Comparison of ENCODE assay signal across 18 mouse cellular contexts in the genomic region with DNA sequence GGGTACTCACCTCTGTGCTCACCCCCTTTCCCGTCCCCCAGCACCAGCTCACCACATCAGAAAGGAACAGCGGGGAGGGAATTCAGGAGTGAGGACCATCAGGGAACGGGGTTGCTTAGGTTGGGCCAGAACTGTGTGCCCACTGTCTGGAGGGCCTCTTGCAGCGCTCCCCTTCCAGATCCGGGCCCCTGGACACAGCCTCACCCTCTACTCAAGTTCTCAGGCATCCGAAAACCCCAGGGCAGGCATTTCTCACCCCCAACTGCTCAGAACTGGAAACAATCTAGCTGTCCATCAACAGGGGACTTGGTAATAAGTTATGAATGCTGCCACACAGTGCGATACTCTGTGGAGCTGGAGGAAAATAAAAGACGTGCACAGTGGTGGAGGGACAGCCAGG. TPM values are rescaled to one million over a fixed set of nuclear protein-coding genes. Genes with fewer than 3 reads are reported as not detected.
DNase-seq lines count a peak whose midpoint lies in the region; ATAC-seq lines count a peak whose summit lies in the region.
"Had no signal": no experiment of that assay in that cellular context is flagged by ENCODE, and none has a peak within 500 bp of the region (broad histone marks: within the 10 kb centered on the region; RNA-seq: fewer than 3 reads in every experiment).

No protein-coding gene starts in this region.

- H3K4me1 ChIP-seq in midbrain, embryonic 10.5 days: peaks cover 32% of the 10 kb centered on the region
- peaks cover 18% of the 10 kb centered on the region for H3K4me1 ChIP-seq in midbrain, embryonic 15.5 days
- H3K4me1 ChIP-seq in embryonic facial prominence, embryonic 14.5 days (ENCODE audit: control insufficient read depth, insufficient read depth, low read length): peaks cover 4% of the 10 kb centered on the region; the same call in 1 of the 2 replicates
- H3K4me1 ChIP-seq in hindbrain, embryonic 11.5 days (replicated peaks; ENCODE audit: control insufficient read depth, insufficient read depth, low read length): peaks cover 13% of the 10 kb centered on the region; the same call in 1 of the 2 replicates
- H3K4me1 ChIP-seq in midbrain, embryonic 14.5 days (ENCODE audit: control insufficient read depth, insufficient read depth, low read length): peaks cover 27% of the 10 kb centered on the region
- H3K4me1 ChIP-seq: liver, embryonic 12.5 days had no signal

- intact Hi-C loops in left cerebral cortex, postnatal 25 days (cut with DNase I): no loop called here

- H3K4me3 ChIP-seq in midbrain, embryonic 10.5 days: no peak overlapping the region
- no peak overlapping the region for H3K4me3 ChIP-seq in midbrain, embryonic 15.5 days
- no peak overlapping the region for H3K4me3 ChIP-seq in embryonic facial prominence, embryonic 14.5 days (ENCODE audit: low read depth, low read length)
- no peak overlapping the region for H3K4me3 ChIP-seq in hindbrain, embryonic 11.5 days (ENCODE audit: low read depth, low read length)
- no peak overlapping the region for H3K4me3 ChIP-seq in midbrain, embryonic 14.5 days (replicated peaks; ENCODE audit: low read depth, low read length)
- H3K4me3 ChIP-seq: liver, embryonic 12.5 days had no signal

- H3K27ac ChIP-seq in midbrain, embryonic 10.5 days (replicated peaks): peak overlapping the region; percentile 67
- no peak overlapping the region for H3K27ac ChIP-seq in midbrain, embryonic 15.5 days
- H3K27ac ChIP-seq in embryonic facial prominence, embryonic 14.5 days (replicated peaks; ENCODE audit: low read depth, low read length): no peak overlapping the region
- H3K27ac ChIP-seq in hindbrain, embryonic 11.5 days (ENCODE audit: low read depth, low read length): peak overlapping the region; percentile 53; the same call in 1 of the 2 replicates
- 0 out of 2 replicates have a peak overlapping the region, but pooled peaks have one; percentile 45 for H3K27ac ChIP-seq in midbrain, embryonic 14.5 days (replicated peaks; ENCODE audit: low read depth, low read length)
- H3K27ac ChIP-seq: liver, embryonic 12.5 days; stomach, postnatal 0 days had no signal

- H3K27me3 ChIP-seq in midbrain, embryonic 10.5 days (ENCODE audit: low read depth, poor library complexity, severe bottlenecking): no peaks in the 10 kb centered on the region
- no peaks in the 10 kb centered on the region for H3K27me3 ChIP-seq in midbrain, embryonic 15.5 days (replicated peaks)
- H3K27me3 ChIP-seq in embryonic facial prominence, embryonic 14.5 days (replicated peaks; ENCODE audit: control insufficient read depth, insufficient read depth, low read length): no peaks in the 10 kb centered on the region
- no peaks in the 10 kb centered on the region for H3K27me3 ChIP-seq in hindbrain, embryonic 11.5 days (ENCODE audit: control insufficient read depth, insufficient read depth, low read length)
- H3K27me3 ChIP-seq in midbrain, embryonic 14.5 days (ENCODE audit: control insufficient read depth, insufficient read depth, low read length): no peaks in the 10 kb centered on the region

- WGBS in midbrain, embryonic 10.5 days: 45% methylated on average over 8 of the region's 8 CpGs
- 26% methylated on average over 8 of the region's 8 CpGs for WGBS in midbrain, embryonic 15.5 days
- WGBS in embryonic facial prominence, embryonic 14.5 days: 26% methylated on average over 8 of the region's 8 CpGs
- 24% methylated on average over 8 of the region's 8 CpGs for whole genome bisulfite sequencing in hindbrain, embryonic 11.5 days
- 23% methylated on average over 8 of the region's 8 CpGs for WGBS in midbrain, embryonic 14.5 days

- peak; percentile 25 for DNase-seq in midbrain, embryonic 10.5 days (ENCODE audit: low spot score)
- no peak for DNase-seq in embryonic facial prominence, embryonic 14.5 days (ENCODE audit: low spot score)
- DNase-seq in hindbrain, embryonic 11.5 days (ENCODE audit: low spot score): peak; percentile 36
- DNase-seq in midbrain, embryonic 14.5 days: peak; percentile 17
- no peak for DNase-seq in right cerebral cortex, postnatal 36 days (ENCODE audit: low spot score in 2 of 2)
- no peak for DNase-seq in left cerebral cortex, postnatal 25 days (ENCODE audit: low spot score in 2 of 2)
- no peak for DNase-seq in adipocyte (ENCODE audit: low spot score)
- DNase-seq: B cell, adult 2 months; cerebellum, adult 11 months; cerebellum, postnatal 36 days; kidney, postnatal 25 days; right cerebral cortex, adult 18-20 months had no signal

- no peak overlapping the region for H3K9ac ChIP-seq in midbrain, embryonic 15.5 days
- H3K9ac ChIP-seq in embryonic facial prominence, embryonic 14.5 days (ENCODE audit: low read depth, low read length): no peak overlapping the region
- H3K9ac ChIP-seq in hindbrain, embryonic 11.5 days (ENCODE audit: low read depth, low read length): no peak overlapping the region
- no peak overlapping the region for H3K9ac ChIP-seq in midbrain, embryonic 14.5 days (replicated peaks; ENCODE audit: low read length)
- H3K9ac ChIP-seq: liver, embryonic 12.5 days had no signal

- H3K4me2 ChIP-seq in midbrain, embryonic 15.5 days: no peak overlapping the region
- peak overlapping the region; percentile 7; the same call in 1 of the 2 replicates for H3K4me2 ChIP-seq in embryonic facial prominence, embryonic 14.5 days (ENCODE audit: low read depth, low read length)
- H3K4me2 ChIP-seq in hindbrain, embryonic 11.5 days (replicated peaks; ENCODE audit: low read depth, low read length): no peak overlapping the region
- no peak overlapping the region for H3K4me2 ChIP-seq in midbrain, embryonic 14.5 days (ENCODE audit: low read length)
- H3K4me2 ChIP-seq: liver, embryonic 12.5 days had no signal

- H3K36me3 ChIP-seq in midbrain, embryonic 10.5 days: no peaks in the 10 kb centered on the region
- H3K36me3 ChIP-seq in midbrain, embryonic 15.5 days (replicated peaks): no peaks in the 10 kb centered on the region
- H3K36me3 ChIP-seq in embryonic facial prominence, embryonic 14.5 days (ENCODE audit: control insufficient read depth, insufficient read depth, low read length): no peaks in the 10 kb centered on the region
- H3K36me3 ChIP-seq in hindbrain, embryonic 11.5 days (ENCODE audit: control insufficient read depth, insufficient read depth, low read length): no peaks in the 10 kb centered on the region
- H3K36me3 ChIP-seq in midbrain, embryonic 14.5 days (ENCODE audit: control insufficient read depth, insufficient read depth, low read length): no peaks in the 10 kb centered on the region
- H3K36me3 ChIP-seq: liver, embryonic 12.5 days had no signal

- no peaks in the 10 kb centered on the region for H3K9me3 ChIP-seq in midbrain, embryonic 10.5 days (replicated peaks)
- no peaks in the 10 kb centered on the region for H3K9me3 ChIP-seq in midbrain, embryonic 15.5 days
- no peaks in the 10 kb centered on the region for H3K9me3 ChIP-seq in embryonic facial prominence, embryonic 14.5 days (ENCODE audit: control insufficient read depth, low read length)
- H3K9me3 ChIP-seq in hindbrain, embryonic 11.5 days (ENCODE audit: control insufficient read depth, low read length): no peaks in the 10 kb centered on the region
- H3K9me3 ChIP-seq in midbrain, embryonic 14.5 days (ENCODE audit: control insufficient read depth, low read length): no peaks in the 10 kb centered on the region
- H3K9me3 ChIP-seq: liver, embryonic 12.5 days had no signal

- no peak for ATAC-seq in midbrain, embryonic 15.5 days (replicated peaks)
- ATAC-seq in embryonic facial prominence, embryonic 14.5 days (ENCODE audit: low read depth): peak; percentile 30; the same call in 1 of the 2 replicates
- ATAC-seq in hindbrain, embryonic 11.5 days (ENCODE audit: low FRiP score): peak; percentile 34; the same call in 1 of the 2 replicates
- no peak for ATAC-seq in midbrain, embryonic 14.5 days (ENCODE audit: low FRiP score, low TSS enrichment)
- ATAC-seq: intestine, postnatal 0 days; liver, embryonic 12.5 days; lung, postnatal 0 days had no signal

RNA-seq across cellular contexts. Expression of gene Golga7b, which starts 44.7 kb away (rescaled TPM):
- polyA plus RNA-seq in midbrain, embryonic 10.5 days (2016; fragmentation: Nextera tagmentation; extraction: Ambion mirVana): 1.0 and 2.2 TPM in 2 replicates
- polyA plus RNA-seq in midbrain, embryonic 15.5 days (2015; fragmentation: Nextera tagmentation; extraction: Ambion mirVana): 62.7 and 65.5 TPM in 2 replicates
- 3.0 and 3.2 TPM in 2 replicates for polyA plus RNA-seq in embryonic facial prominence, embryonic 14.5 days (2014; fragmentation: Nextera tagmentation; extraction: Ambion mirVana)
- 3.9 and 5.0 TPM in 2 replicates for polyA plus RNA-seq in hindbrain, embryonic 11.5 days (2014; fragmentation: Nextera tagmentation; extraction: Ambion mirVana)
- 34.1 and 42.2 TPM in 2 replicates for polyA plus RNA-seq in midbrain, embryonic 14.5 days (2014; fragmentation: Nextera tagmentation; extraction: Ambion mirVana)
- total RNA-seq in left cerebral cortex, postnatal 25 days (2021): 100 to 1,000 TPM; 130 to 140 TPM
- polyA plus RNA-seq: lung, postnatal 0 days; spleen, adult 2 months had no signal

Comparison
In these comparisons a context has a peak if more than half of its experiments do, and no peak if none do; other contexts are left out.
1. H3K27ac ChIP-seq: peak in midbrain, embryonic 10.5 days (single experiment), hindbrain, embryonic 11.5 days (single experiment) and midbrain, embryonic 14.5 days (single experiment); none in midbrain, embryonic 15.5 days (single experiment) and embryonic facial prominence, embryonic 14.5 days (single experiment).
2. DNase-seq: peak in midbrain, embryonic 10.5 days (single experiment), hindbrain, embryonic 11.5 days (single experiment) and midbrain, embryonic 14.5 days (single experiment); none in embryonic facial prominence, embryonic 14.5 days (single experiment), right cerebral cortex, postnatal 36 days (0 of 2), left cerebral cortex, postnatal 25 days (0 of 2) and adipocyte (single experiment).
3. ATAC-seq: peak in embryonic facial prominence, embryonic 14.5 days (single experiment) and hindbrain, embryonic 11.5 days (single experiment); none in midbrain, embryonic 15.5 days (single experiment) and midbrain, embryonic 14.5 days (single experiment).